Mouse (Mus musculus) adrenal gland, postnatal 10 days (tissue): Measurements from ENCODE around the gene Pjvk. TPM values are rescaled to one million over a fixed set of nuclear protein-coding genes. Genes with fewer than 3 reads are reported as not detected.

Source experiments
- total RNA-seq, 2 experiments: library from RNA; stranded (reverse); gene quantifications; 2 replicates each; pipeline ENCODE4 v1.2.3; 2021

Pjvk gene
- total RNA-seq, 2 experiments from 2014 or later = 0.51 to 1.2 TPM

Other genes starting within 250 kb of the Pjvk start
- gene Osbpl6, start 242.0 kb upstream of the Pjvk start, total RNA-seq = 10 to 100 TPM; 12.0 to 15.2 TPM
- gene Prkra, start 461 bp upstream of the Pjvk start, total RNA-seq = 10 to 100 TPM; 26.3 to 30.8 TPM
- gene Fkbp7, start 24.6 kb downstream of the Pjvk start, total RNA-seq = 10 to 100 TPM; 32.8 to 33.5 TPM
- gene Plekha3, start 26.8 kb downstream of the Pjvk start, total RNA-seq = 10 to 100 TPM; 28.5 to 31.9 TPM